Mouse (Mus musculus): ENCODE measurements at regions not wholly inside any gene's neighbourhood (a gene's known extent, or its start where the extent isn't known, plus 50 kb on each side); places are given as distances from the start of the nearest gene placed in this dataset.

- no peak for DNase-seq
These were observed 1789.0 kb upstream of the Gm7489 start for GRCm38 (mm10) chr15:52095629-52096190.

GRCm38 (mm10) chr15:52108761-52109160 lies 1775.9 kb upstream of the Gm7489 start:
- no peak for DNase-seq

DNA sequence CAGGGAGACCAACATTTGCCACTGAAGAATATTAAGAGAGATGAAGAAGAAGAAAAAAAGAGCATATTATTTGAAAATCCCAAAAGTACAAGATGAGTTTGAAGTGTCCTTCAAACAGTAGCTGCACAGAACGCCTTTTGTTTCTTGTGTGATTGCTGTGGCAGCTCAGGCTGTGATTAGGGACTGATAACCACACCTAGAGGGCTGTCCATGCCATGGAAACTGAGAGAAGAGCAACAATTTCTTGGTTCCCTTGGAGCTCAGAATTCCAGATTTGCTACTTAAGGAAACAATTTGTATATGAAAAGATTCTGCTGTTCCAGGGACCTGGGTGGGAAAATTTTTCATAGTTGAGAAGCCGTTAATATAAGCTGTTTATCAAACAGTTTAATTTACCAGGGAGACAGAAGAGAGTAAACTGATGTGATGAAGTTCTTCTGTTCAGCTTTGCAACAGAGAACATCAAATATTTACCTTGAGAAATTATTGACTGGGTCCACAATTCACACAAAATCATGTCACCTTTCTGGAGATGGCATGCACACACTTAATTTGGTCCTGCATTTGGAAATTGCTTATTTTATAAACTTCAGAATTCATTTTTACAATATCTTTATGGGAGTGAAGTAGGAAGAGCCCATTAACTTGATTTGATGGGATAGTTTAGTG lies 1770.2 kb upstream of the Gm7489 start:
- no peak for DNase-seq

DNA sequence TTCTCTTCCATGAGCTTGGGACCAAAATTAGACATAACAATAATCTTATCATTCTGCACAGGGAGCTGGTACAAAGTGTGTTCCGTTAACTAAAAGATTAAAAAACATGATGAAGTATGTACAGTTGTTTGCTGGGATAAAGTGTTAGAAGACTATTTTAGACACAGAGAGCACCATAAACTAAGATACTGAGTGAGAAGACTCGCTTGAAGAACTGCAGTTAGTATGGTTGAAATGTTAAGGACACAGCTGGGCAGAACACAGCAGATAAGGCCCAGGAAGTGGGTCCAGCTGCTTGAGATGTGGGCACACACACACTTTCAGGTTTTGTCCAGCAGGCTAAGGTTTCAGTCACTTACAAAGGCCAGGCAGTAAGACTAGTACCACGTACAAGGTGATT lies 1748.0 kb upstream of the Gm7489 start:
- no peak for DNase-seq

DNA sequence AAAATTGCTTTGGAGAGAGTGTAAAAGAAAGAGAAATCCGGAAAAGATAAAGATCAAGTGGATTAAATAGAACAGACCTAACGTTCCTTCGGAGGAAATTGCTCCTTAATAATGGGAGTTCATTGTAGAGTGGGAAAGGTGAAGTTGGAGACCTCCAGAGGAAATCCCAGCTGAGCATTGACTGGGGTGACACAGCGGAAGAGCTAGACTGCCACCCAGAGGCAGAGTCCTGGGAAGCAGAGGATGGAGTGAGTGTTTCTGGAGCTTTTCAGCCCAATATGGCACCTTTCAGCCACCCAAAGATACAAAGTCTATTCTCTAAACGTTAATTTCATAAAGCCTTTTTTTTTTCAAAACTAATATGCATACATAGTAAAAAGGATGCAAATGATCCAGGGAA lies 1731.3 kb upstream of the Gm7489 start:
- DNase-seq = peak; percentile 10

- DNase-seq = no peak
These were observed 1728.9 kb upstream of the Gm7489 start for GRCm38 (mm10) chr15:52155784-52156183.

- no peak for DNase-seq
These were observed 1727.9 kb upstream of the Gm7489 start for GRCm38 (mm10) chr15:52156779-52157178.

GRCm38 (mm10) chr15:52160181-52161088 lies 1724.3 kb upstream of the Gm7489 start:
- DNase-seq = peak; percentile 71

GRCm38 (mm10) chr15:52161089-52161442 lies 1723.6 kb upstream of the Gm7489 start:
- peak; percentile 26 for DNase-seq

DNA sequence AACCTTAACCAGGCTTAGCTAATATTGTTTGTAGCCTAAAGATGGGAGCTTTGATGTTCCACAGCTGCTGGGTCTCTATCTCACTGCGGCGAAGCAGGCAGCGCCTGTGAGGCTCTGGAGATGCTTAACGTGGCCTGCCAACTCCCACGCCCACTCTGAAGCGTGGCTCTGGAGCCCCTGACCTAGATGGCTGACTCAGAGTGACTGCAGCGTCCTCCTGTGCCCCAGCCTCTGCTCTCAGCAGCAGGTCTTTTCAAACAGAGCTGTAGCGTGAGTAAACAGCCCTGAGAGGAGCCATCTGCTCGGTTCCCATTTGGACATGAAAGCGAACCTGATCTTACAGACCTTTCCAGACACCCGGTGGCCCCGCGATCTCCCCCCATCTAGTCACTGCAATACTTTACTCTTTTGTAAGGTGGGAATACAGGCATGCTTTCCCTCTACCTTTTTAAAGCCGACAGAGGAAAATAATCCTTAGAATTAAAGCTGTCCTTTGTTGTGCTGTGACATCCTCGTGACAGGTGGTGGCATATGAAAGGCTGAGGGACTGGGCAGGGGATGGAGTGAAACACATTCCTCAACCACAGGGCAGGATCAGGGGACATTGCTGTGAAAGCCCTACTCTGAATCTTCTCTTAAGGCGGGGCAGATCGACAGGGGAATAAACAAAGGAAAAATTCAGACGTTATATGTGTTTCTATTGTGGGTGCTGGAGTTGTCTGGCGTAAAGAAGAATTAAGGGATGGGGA lies 1723.0 kb upstream of the Gm7489 start:
- peak; percentile 35 for DNase-seq

- DNase-seq = no peak
These were observed 1718.6 kb upstream of the Gm7489 start for GRCm38 (mm10) chr15:52166144-52166543.

- no peak for DNase-seq
These were observed 1717.9 kb upstream of the Gm7489 start for GRCm38 (mm10) chr15:52166595-52167443.

GRCm38 (mm10) chr15:52167811-52168210 lies 1716.9 kb upstream of the Gm7489 start:
- no peak for DNase-seq

- no peak for DNase-seq
These were observed 1707.8 kb upstream of the Gm7489 start for GRCm38 (mm10) chr15:52176951-52177350.

DNA sequence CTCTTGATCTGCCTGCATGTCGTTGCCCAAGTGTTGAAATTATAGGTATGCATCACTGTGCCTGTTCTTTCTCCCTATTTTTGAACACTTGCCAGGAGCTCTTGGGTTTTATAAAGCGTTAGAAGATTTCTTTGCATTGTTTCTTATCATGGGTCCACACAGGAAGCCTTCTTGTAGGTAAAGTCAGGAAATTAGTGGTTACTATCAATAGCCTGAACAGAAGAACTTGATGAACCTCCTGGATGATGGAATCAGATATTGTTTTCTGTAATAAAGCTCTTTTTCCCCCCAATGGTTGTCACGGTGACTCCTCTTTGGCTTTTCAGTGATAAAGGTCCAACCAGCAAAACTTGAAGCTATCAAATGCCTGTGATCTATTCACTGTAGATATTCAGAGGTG lies 1706.0 kb upstream of the Gm7489 start:
- no peak for DNase-seq

GRCm38 (mm10) chr15:52179379-52179778 lies 1705.3 kb upstream of the Gm7489 start:
- no peak for DNase-seq

DNA sequence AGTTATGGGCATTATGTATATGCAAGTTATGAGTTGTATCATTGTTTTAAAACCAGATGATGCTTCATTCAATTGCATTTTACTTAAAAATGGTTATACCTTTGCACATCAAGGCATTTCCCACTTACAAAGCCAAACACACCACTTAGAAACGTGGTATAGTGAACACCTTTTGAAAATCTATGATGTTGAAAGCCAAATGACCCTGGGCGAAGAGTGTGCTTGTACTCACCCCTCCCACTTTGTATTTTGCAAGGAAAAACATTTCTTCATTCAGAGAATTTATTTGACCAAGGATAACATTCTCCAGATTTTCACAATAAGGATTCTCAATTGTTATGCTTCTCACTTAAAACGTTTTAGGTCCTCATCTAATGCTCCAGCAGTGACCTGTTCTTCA lies 1693.5 kb upstream of the Gm7489 start:
- no peak for DNase-seq

DNA sequence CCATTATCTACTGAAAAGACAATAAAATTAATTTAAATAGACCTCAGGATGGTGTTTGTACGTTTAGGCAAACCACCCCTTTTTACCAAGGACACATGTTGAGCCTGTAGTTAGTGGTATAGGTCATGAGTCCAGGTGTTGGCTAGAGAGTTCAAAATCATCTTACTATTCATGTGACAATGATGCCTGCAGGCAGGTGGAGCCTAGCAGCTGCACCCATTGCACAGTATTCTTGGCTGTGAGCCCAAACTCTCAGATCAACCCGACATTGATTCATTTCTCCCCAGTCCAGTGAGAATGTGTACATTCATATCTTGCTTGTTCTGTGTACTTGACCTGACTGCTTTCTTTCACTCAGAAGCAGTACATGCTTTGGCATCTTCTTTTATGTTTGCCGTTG lies 1677.4 kb upstream of the Gm7489 start:
- no peak for DNase-seq

GRCm38 (mm10) chr15:52232442-52232841 lies 1652.3 kb upstream of the Gm7489 start:
- no peak for DNase-seq

- no peak for DNase-seq
These were observed 1648.5 kb upstream of the Gm7489 start for GRCm38 (mm10) chr15:52236220-52236619.

DNA sequence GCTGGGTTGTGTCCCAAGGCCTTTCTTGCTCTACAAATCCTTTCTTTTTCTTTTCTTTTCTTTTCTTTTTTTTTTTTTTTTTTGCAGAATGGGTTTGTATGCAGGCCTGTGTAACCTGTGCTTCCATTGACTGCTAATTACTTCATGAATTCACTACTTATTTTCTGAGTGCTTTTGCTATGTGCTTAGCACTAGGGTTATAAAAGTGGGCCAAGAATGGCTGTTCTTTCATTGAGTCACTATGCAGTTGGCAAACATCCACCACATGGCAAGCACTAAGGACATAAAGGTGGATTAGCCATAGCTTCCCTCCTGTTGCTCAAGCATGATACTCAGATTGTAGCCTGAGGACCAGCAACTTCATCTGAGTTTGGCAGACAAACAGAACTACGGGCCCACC lies 1641.8 kb upstream of the Gm7489 start:
- peak; percentile 3 for DNase-seq
